Mouse (Mus musculus) embryonic facial prominence, embryonic 13.5 days (tissue): ENCODE measurements around the gene Spata32. TPM values are rescaled to one million over a fixed set of nuclear protein-coding genes. Genes with fewer than 3 reads are reported as not detected.

Source experiments
- ATAC-seq: fragments of 200-750 bp; cut with Nextera tagmentation; 2 replicates; pipeline ENCODE4 v1.8.0; 2017; ENCODE audit warnings: low read depth; ENCODE audit not compliant: insufficient number of reproducible peaks, insufficient read depth, low FRiP score, low TSS enrichment
- H3K27ac ChIP-seq: fragments of 300-500 bp; sonication (generic); 2 replicates; pipeline ENCODE4 v1.5.1; 2015; ENCODE audit warnings: moderate library complexity, mild to moderate bottlenecking, inconsistent platforms
- H3K27me3 ChIP-seq: fragments of 300-500 bp; sonication (generic); 2 replicates; pipeline ENCODE4 v1.6.1; 2015; ENCODE audit warnings: mild to moderate bottlenecking, inconsistent platforms
- H3K36me3 ChIP-seq: fragments of 300-500 bp; sonication (generic); 2 replicates; pipeline ENCODE4 v1.6.1; 2015; ENCODE audit warnings: mild to moderate bottlenecking, inconsistent platforms
- H3K4me1 ChIP-seq: fragments of 300-500 bp; sonication (generic); 2 replicates; pipeline ENCODE4 v1.6.1; 2015; ENCODE audit warnings: inconsistent platforms
- H3K4me2 ChIP-seq: fragments of 300-500 bp; sonication (generic); 2 replicates; pipeline ENCODE4 v1.6.1; 2015; ENCODE audit warnings: moderate library complexity, mild to moderate bottlenecking, inconsistent platforms
- H3K4me3 ChIP-seq: fragments of 300-500 bp; sonication (generic); 2 replicates; pipeline ENCODE4 v1.5.1; 2015; ENCODE audit warnings: mild to moderate bottlenecking, inconsistent platforms
- H3K9ac ChIP-seq: fragments of 300-500 bp; sonication (generic); 2 replicates; pipeline ENCODE4 v1.6.1; 2015; ENCODE audit warnings: mild to moderate bottlenecking, inconsistent platforms
- H3K9me3 ChIP-seq: fragments of 300-500 bp; sonication (generic); 2 replicates; pipeline ENCODE4 v1.6.1; 2016; ENCODE audit warnings: inconsistent platforms
- WGBS: fragments of 180-500 bp; shearing (Covaris S2); methylation state at CpG from one replicate; pipeline ENCODE4 v1.1.7; 2015; ENCODE audit warnings: mixed read lengths; 5-methylcytosine and 5-hydroxymethylcytosine counted together
- polyA plus RNA-seq: library from polyadenylated mRNA; unstranded; fragments of >200 nt; fragmentation: Nextera tagmentation; extraction: Ambion mirVana; gene quantifications from 2 replicates; pipeline ENCODE4 v1.2.1, GENCODE M21; 2015

The Spata32 gene
- polyA plus RNA-seq, 1 experiment from 2014 or later, result not detected

DNA sequence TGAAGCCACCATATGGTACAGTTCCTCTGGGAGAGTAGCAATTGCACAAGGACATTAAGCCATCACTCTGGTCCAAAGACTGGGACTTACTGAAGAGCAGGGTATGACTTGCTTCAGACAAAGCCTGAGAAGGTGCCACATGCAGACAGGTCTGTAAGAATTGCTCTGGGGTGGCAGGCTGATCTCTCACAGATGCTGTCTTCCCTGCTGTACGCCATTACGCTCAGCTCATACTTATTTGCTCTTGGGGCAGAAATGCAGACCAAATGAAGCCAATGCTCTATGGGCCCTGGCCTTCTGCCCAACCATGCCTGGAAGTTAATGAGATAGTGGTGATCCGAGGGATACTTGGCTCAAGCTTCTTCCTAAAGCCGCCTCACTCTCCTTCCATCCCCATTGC, 26.6 kb upstream of the Spata32 start:
- Histone ChIP-seq H3K36me3 (peaks cover 3% of the 10 kb centered on the region), H3K27ac (no peak overlapping the region), H3K27me3 (no peaks in the 10 kb centered on the region), H3K9ac (no peak overlapping the region), H3K4me2 (no peak overlapping the region), H3K9me3 (no peaks in the 10 kb centered on the region), H3K4me3 (no peak overlapping the region), H3K4me1 (peaks cover 67% of the 10 kb centered on the region)
- 86% methylated on average over 4 of the region's 4 CpGs for WGBS
- no peak for ATAC-seq

DNA sequence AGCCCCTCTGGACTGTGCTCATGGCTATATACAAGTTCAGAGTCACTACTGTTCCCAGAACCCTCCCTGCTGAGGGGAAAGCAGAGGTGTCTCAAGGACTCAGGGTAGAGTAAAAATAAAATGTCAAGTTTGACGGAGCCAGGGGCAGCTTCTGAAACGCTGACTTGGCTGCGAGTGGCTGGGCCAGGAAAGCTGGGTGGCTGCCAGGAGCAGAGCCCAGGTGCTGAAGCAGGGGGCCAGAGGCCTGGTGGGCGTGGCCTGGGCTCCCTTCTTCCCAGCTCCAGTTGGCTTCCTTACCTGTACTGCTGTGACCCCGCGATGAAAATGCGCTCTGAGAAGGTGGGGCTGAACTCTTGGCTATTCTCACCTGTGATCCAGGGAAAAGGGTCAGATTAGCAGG, 22.5 kb upstream of the Spata32 start:
- ATAC-seq, result no peak
- Histone ChIP-seq H3K27ac (no peak overlapping the region), H3K4me1 (peaks cover 35% of the 10 kb centered on the region), H3K4me2 (no peak overlapping the region), H3K4me3 (no peak overlapping the region), H3K9me3 (0 out of 2 replicates have a peak, but pooled peaks cover 3% of the 10 kb centered on the region), H3K27me3 (no peaks in the 10 kb centered on the region), H3K36me3 (peaks cover 40% of the 10 kb centered on the region), H3K9ac (no peak overlapping the region)
- 46% methylated on average over 7 of the region's 7 CpGs for WGBS

DNA sequence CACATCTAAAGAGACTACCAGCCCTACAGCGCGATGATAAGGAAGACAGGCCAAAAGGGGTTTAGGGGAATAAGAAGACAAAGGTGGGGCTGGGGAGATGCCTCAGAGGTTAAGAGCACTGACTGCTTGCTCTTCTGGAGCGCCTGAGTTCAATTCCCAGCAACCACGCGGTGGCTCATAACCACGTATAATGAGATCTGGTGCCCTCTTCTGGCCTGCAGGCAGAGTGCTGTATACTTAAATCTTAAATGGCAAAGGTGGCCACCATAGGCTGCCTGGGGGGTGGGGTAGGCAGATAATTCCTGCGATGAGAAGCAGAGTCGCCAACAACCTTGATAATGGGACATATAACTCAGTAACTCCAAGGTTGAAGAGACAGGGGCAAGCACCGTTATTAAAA, 19.5 kb upstream of the Spata32 start:
- WGBS, result 72% methylated on average over 9 of the region's 9 CpGs
- no peaks in the 10 kb centered on the region for H3K27me3 ChIP-seq
- 0 out of 2 replicates have a peak, but pooled peaks cover 3% of the 10 kb centered on the region for H3K9me3 ChIP-seq
- H3K36me3 ChIP-seq, result peaks cover 43% of the 10 kb centered on the region
- H3K4me2 ChIP-seq, result no peak overlapping the region
- no peak for ATAC-seq
- peaks cover 32% of the 10 kb centered on the region for H3K4me1 ChIP-seq
- H3K4me3 ChIP-seq, result no peak overlapping the region
- no peak overlapping the region for H3K27ac ChIP-seq
- no peak overlapping the region for H3K9ac ChIP-seq

DNA sequence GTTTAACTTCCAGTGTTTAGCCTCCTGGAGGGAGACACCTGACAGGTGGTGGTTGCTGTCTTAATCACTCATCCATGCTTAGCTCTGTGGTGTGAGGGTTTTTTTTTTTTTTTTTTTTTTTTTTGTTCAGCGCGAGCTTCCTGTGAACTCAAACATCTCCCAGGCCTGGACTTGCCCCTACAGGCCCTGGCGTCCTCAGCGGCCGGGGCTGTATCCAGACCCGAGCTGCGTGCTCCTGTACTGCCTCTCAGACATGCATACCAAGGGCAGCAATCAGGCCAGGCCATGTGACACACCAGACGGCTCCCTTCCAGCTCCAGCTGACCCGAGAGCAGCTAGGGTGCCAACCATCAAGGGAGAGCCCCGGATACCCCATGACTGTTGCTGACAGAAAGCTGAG, 18.7 kb upstream of the Spata32 start:
- Histone ChIP-seq H3K4me1 (peaks cover 31% of the 10 kb centered on the region), H3K27ac (no peak overlapping the region), H3K9ac (no peak overlapping the region), H3K9me3 (0 out of 2 replicates have a peak, but pooled peaks cover 3% of the 10 kb centered on the region), H3K36me3 (peaks cover 43% of the 10 kb centered on the region), H3K4me2 (no peak overlapping the region), H3K27me3 (no peaks in the 10 kb centered on the region), H3K4me3 (no peak overlapping the region)
- ATAC-seq, result no peak
- 81% methylated on average over 10 of the region's 10 CpGs for WGBS

DNA sequence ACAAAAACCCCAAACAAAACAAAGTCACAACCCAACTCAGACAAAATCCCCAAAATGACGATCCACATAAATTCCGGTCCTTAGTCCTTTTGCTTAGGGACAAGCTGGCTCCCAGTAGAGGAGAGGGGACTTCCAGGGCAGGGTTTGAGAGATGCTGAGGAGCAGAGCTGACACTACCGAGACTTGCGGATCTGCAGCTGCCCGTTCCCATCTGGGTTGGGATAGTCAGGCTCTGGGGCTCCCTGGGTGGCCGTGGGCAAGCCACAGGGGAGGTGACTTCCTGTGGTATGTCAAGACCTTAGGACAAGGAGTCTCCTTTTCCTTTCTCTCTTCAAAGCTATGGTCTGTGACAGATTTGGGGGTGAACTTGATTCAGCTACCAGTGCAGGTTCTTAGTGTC, 18.2 kb upstream of the Spata32 start:
- Histone ChIP-seq H3K9me3 (0 out of 2 replicates have a peak, but pooled peaks cover 3% of the 10 kb centered on the region), H3K27me3 (no peaks in the 10 kb centered on the region), H3K36me3 (peaks cover 45% of the 10 kb centered on the region), H3K27ac (no peak overlapping the region), H3K9ac (no peak overlapping the region), H3K4me3 (no peak overlapping the region), H3K4me2 (no peak overlapping the region), H3K4me1 (peaks cover 26% of the 10 kb centered on the region)
- no peak for ATAC-seq
- 67% methylated on average over 6 of the region's 6 CpGs for WGBS

DNA sequence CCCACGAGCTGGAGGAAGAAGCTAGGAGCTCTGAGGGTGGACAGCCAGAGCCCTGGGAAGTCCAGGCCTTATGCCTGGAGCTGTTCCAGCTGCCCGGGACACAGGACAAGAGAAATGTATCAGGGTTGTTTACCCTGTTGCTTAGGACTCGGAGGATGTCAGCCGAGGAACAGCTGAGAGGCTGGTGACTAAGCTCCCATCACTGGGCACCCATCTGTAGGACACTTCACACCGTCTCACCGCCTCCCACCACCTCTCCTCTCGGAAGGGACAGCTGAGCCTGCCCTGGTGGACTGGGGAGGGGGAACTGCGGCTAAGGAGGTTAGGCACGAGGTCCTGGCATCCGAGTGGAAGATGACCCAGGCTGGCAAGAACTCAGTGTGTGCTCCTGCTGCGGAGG, 17.5 kb upstream of the Spata32 start:
- ATAC-seq, result no peak
- H3K27ac ChIP-seq, result no peak overlapping the region
- H3K36me3 ChIP-seq, result peaks cover 52% of the 10 kb centered on the region
- H3K27me3 ChIP-seq, result no peaks in the 10 kb centered on the region
- H3K9me3 ChIP-seq, result 0 out of 2 replicates have a peak, but pooled peaks cover 3% of the 10 kb centered on the region
- H3K4me2 ChIP-seq, result no peak overlapping the region
- H3K4me1 ChIP-seq, result peaks cover 19% of the 10 kb centered on the region
- 0 out of 2 replicates have a peak overlapping the region, but pooled peaks have one; percentile 17 for H3K9ac ChIP-seq
- no peak overlapping the region for H3K4me3 ChIP-seq
- 71% methylated on average over 11 of the region's 11 CpGs for WGBS

DNA sequence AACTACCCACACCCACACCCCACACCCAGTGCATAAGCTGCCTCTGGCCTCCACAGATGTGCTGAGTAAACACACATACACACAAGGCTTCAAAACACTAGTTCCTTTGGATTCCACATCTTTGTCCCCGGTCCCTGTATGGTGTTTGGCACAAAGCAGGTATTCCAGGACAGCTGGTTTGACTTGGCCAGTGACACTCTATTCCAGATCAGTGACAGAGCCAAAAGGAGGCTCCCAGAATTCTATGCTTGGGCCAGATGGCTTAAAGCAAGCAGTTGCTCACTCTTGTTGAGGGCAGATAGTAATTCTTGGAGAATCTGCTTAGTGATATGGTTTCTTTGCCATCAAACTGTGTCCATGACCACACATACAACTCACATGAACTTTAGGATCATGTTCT, 16.2 kb upstream of the Spata32 start:
- no peak overlapping the region for H3K9ac ChIP-seq
- peaks cover 58% of the 10 kb centered on the region for H3K36me3 ChIP-seq
- H3K27me3 ChIP-seq, result no peaks in the 10 kb centered on the region
- H3K4me3 ChIP-seq, result no peak overlapping the region
- H3K4me1 ChIP-seq, result peaks cover 15% of the 10 kb centered on the region; the same call in 1 of the 2 replicates
- 81% methylated on average over 1 of the region's 1 CpGs for WGBS
- H3K27ac ChIP-seq, result no peak overlapping the region
- 0 out of 2 replicates have a peak, but pooled peaks cover 3% of the 10 kb centered on the region for H3K9me3 ChIP-seq
- ATAC-seq, result no peak
- H3K4me2 ChIP-seq, result no peak overlapping the region

DNA sequence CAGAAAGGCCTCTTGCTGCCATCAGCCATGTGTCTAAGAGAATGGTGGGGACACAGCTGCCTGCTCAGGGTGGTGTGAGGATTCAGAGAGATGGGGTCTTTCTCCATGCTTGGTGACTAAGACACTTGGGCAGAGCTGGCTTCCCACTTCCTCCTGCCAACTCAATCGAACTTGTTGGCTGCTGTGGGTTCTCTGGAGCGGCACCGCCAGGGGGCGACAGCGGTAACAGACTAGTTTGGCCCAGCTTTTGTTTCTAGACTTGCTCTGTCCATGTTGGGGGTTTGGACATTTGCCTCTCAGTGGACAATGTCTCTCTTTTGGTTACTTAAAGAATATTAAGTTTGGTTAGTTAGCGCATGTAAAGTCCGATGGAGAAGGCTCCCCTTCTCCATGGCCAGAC, 14.7 kb upstream of the Spata32 start:
- no peak overlapping the region for H3K27ac ChIP-seq
- no peak overlapping the region for H3K4me2 ChIP-seq
- no peak overlapping the region for H3K9ac ChIP-seq
- H3K36me3 ChIP-seq, result peaks cover 55% of the 10 kb centered on the region
- H3K4me3 ChIP-seq, result no peak overlapping the region
- H3K9me3 ChIP-seq, result 0 out of 2 replicates have a peak, but pooled peaks cover 3% of the 10 kb centered on the region
- WGBS, result 26% methylated on average over 7 of the region's 7 CpGs
- no peak for ATAC-seq
- H3K4me1 ChIP-seq, result peaks cover 15% of the 10 kb centered on the region; the same call in 1 of the 2 replicates
- no peaks in the 10 kb centered on the region for H3K27me3 ChIP-seq

DNA sequence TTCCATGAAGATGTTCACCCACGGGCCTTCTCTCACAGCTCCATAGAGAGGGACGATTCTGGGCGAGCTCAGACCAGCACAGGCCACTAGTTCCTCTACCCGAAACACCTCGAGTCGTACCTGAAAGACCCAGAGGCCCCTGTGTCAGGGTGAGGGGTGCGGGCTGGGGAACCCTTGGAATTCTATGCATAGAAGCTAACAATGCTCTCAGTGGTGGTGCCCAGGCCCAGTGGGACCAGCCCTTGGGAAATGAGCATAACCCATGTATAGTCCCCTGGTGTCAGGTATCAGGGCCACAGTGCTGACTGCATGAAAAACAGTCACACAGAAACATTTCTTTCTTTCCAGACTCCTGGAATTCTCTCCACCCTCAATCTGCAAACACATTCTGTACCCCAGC, 13.1 kb upstream of the Spata32 start:
- Histone ChIP-seq H3K36me3 (peaks cover 59% of the 10 kb centered on the region), H3K9ac (no peak overlapping the region), H3K27me3 (no peaks in the 10 kb centered on the region), H3K4me3 (no peak overlapping the region), H3K27ac (no peak overlapping the region), H3K4me1 (peaks cover 14% of the 10 kb centered on the region; the same call in 1 of the 2 replicates), H3K9me3 (no peaks in the 10 kb centered on the region), H3K4me2 (no peak overlapping the region)
- no peak for ATAC-seq
- WGBS, result 84% methylated on average over 7 of the region's 7 CpGs

DNA sequence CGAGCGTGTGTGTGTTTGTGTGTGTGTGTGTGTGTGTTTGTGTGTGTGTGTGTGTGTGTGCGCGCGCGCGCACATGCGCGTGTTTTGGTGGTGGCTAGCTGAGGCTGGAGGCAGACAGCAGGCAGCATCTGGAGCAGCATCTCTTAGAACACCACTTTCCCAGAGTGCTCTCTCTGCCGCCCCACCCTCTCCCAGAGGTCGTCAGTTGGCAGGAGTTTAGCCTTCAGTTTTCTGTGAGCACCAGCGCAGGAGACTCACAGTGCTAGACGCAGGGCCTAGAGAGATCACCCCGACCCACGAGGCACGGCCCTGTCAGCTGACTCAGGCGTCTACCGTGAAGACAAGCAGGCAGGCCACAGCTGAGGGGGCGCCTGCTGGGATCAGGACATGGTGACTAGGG, 12.4 kb upstream of the Spata32 start:
- no peak for ATAC-seq
- no peaks in the 10 kb centered on the region for H3K27me3 ChIP-seq
- 85% methylated on average over 19 of the region's 19 CpGs for WGBS
- no peak overlapping the region for H3K4me3 ChIP-seq
- no peak overlapping the region for H3K27ac ChIP-seq
- peaks cover 59% of the 10 kb centered on the region for H3K36me3 ChIP-seq
- H3K9ac ChIP-seq, result no peak overlapping the region
- H3K4me2 ChIP-seq, result no peak overlapping the region
- H3K9me3 ChIP-seq, result no peaks in the 10 kb centered on the region
- H3K4me1 ChIP-seq, result peaks cover 7% of the 10 kb centered on the region; the same call in 1 of the 2 replicates

DNA sequence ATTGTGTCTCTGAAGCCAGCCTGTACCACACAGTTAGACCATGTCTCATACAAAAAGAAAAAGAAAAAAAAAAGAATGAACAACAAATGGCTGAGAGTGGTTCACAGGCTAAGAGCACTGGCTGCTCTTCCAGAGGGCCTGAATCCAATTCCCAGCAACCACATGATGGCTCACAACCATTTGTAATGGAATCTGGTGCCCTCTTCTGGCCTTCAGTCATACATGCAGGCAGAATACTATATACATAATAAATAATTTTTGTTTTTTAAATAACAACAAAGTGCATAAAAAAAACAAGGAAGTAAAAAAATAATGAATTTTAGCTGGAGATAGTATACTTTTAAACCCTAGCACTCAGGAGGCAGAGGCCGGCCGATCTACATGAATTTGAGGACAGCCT, 11.4 kb upstream of the Spata32 start:
- H3K36me3 ChIP-seq, result peaks cover 66% of the 10 kb centered on the region
- H3K4me2 ChIP-seq, result no peak overlapping the region
- 96% methylated on average over 2 of the region's 2 CpGs for WGBS
- no peaks in the 10 kb centered on the region for H3K27me3 ChIP-seq
- peaks cover 13% of the 10 kb centered on the region for H3K4me1 ChIP-seq
- ATAC-seq, result no peak
- H3K27ac ChIP-seq, result no peak overlapping the region
- no peak overlapping the region for H3K9ac ChIP-seq
- no peak overlapping the region for H3K4me3 ChIP-seq
- no peaks in the 10 kb centered on the region for H3K9me3 ChIP-seq

DNA sequence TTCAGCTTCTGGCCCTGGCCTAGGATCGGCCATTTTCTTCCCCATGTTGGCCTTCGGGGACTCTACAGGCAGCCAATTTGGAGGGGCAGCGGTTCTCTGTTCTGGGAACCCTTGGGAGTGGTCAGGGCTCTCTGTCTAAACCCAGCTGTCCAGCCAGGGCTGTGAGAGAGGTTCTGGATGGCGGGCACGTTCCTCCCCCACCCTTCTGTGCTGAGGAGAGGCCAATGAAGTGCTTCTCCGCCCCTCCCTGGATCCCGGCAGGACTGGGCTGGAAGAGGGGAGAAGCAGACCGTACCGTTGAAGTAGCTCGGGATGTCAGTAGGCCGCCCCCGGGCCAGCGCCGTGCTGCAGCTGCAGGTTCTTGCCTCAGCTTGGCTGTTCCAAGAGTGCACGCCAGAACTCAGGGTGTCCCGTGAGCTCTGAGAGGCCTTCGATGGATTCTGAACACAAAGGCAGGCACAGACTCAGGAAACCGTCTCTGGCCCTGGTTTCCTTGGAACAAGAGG, 5.8 kb upstream of the Spata32 start:
- peaks cover 16% of the 10 kb centered on the region for H3K4me1 ChIP-seq
- ATAC-seq, result no peak
- peaks cover 4% of the 10 kb centered on the region for H3K27me3 ChIP-seq
- 52% methylated on average over 18 of the region's 18 CpGs for WGBS
- H3K4me3 ChIP-seq, result no peak overlapping the region
- no peak overlapping the region for H3K9ac ChIP-seq
- 0 out of 2 replicates have a peak overlapping the region, but pooled peaks have one; percentile 7 for H3K27ac ChIP-seq
- H3K4me2 ChIP-seq, result no peak overlapping the region
- H3K9me3 ChIP-seq, result no peaks in the 10 kb centered on the region
- H3K36me3 ChIP-seq, result peaks cover 83% of the 10 kb centered on the region
